Mouse (Mus musculus): ENCODE measurements around the gene Slc35c2. TPM values are rescaled to one million over a fixed set of nuclear protein-coding genes. Genes with fewer than 3 reads are reported as not detected.

The Slc35c2 gene
- polyA plus RNA-seq, 1 experiment from 2014 or later: 51.6 TPM

GRCm38 (mm10) chr2:165326304-165327190 is 38.9 kb upstream of the Slc35c2 start, which contains the start of gene Elmo2:
TSS of gene Elmo2 (minus strand) at chr2:165326479.
- Histone ChIP-seq H3K9ac (ENCODE audit: low read depth, low read length) (peak within 1 kb of the TSS; percentile 79), H3K9me3 (replicated peaks; ENCODE audit: low read length) (no peaks in the 10 kb centered on the region), H3K27me3 (ENCODE audit: insufficient read depth, low read length) (no peaks in the 10 kb centered on the region), H3K36me3 (ENCODE audit: insufficient read depth, low read length) (no peaks in the 10 kb centered on the region), H3K4me1 (replicated peaks; ENCODE audit: insufficient read depth, low read length) (peaks cover 28% of the 10 kb centered on the region), H3K4me2 (ENCODE audit: low read length) (peak within 1 kb of the TSS; percentile 88), H3K4me3 (replicated peaks; ENCODE audit: low read depth, low read length) (peak within 1 kb of the TSS; percentile 78), H3K27ac (peak within 1 kb of the TSS; percentile 74)
- no peak for TF ChIP-seq CTCF (IDR thresholded peaks at IDR 0.05; ENCODE audit: low read depth)
- under 1% methylated on average over 50 of the region's 55 CpGs for WGBS
- ATAC-seq (replicated peaks; ENCODE audit: low FRiP score, low read depth): peak; percentile 98
- DNase-seq (ENCODE audit: low spot score): peak; percentile 98

DNA sequence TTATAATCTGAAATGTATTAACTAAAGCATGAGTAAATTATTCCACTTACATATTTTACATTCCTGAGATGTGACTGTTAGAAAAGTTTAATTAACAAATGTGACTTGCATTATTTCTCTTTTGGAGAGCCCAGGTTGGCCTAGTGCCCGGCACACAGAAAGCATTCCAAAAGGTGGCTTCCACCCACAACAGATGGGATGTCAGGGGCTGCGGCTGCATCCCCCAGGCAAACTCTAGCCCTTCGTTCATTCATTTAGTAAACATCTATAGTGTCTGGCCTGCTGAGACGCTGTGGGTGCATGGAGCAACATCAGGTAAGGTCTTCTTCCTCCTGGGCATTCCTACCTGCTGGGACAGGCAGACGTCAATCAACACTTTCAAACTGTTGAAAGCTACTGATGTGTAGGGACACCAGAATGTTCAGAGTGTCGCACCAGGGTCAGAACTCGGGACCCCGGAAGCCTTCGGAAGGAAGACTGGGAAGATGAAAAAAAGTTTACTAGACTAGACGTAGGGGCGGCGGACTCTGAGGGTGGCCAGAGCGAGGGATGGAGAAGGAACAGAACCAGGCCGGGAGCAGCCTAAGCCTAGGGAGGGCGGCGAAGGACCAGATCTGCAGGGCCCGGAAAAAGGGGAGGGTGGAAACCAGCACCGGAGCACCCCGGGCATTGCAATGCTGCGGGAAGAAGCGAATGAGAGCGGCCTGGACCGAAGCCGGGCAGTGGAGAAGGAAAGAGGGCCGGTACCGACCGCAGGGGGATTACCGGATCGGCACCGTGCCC is 38.0 kb upstream of the Slc35c2 start:
- no peak for TF ChIP-seq CTCF (IDR thresholded peaks at IDR 0.05; ENCODE audit: low read depth)
- DNase-seq (ENCODE audit: low spot score): no peak
- Histone ChIP-seq H3K27ac (peak overlapping the region; percentile 63), H3K9me3 (replicated peaks; ENCODE audit: low read length) (no peaks in the 10 kb centered on the region), H3K36me3 (ENCODE audit: insufficient read depth, low read length) (no peaks in the 10 kb centered on the region), H3K4me1 (replicated peaks; ENCODE audit: insufficient read depth, low read length) (peaks cover 36% of the 10 kb centered on the region), H3K4me3 (replicated peaks; ENCODE audit: low read depth, low read length) (peak overlapping the region; percentile 78), H3K4me2 (ENCODE audit: low read length) (peak overlapping the region; percentile 88), H3K27me3 (ENCODE audit: insufficient read depth, low read length) (no peaks in the 10 kb centered on the region), H3K9ac (ENCODE audit: low read depth, low read length) (peak overlapping the region; percentile 79)
- WGBS: under 1% methylated on average over 28 of the region's 30 CpGs
- peak; percentile 7; the same call in 1 of the 2 replicates for ATAC-seq (replicated peaks; ENCODE audit: low FRiP score, low read depth)

DNA sequence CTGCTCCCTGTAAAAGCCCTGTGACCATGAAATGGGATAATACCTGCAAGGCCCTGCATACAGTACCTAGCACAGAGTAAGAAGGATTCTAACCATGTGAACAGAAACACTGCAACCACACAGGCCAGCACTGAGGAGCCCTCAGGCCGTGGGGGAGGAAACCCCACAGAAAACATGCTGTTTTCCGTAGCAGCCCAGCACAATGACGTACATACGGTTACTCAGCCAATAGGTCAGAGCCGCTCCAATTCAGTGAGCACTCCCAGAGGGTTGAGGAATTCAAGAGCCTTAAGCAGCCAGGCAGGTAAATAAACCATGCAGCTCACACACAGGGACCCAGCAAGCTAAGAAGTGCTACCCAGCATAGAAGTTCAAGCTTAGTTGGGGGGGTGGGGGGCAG is 36.3 kb upstream of the Slc35c2 start:
- ATAC-seq (replicated peaks; ENCODE audit: low FRiP score, low read depth): peak; percentile 28; the same call in 1 of the 2 replicates

GRCm38 (mm10) chr2:165323484-165323883 is 35.8 kb upstream of the Slc35c2 start:
- no peak for ATAC-seq (replicated peaks; ENCODE audit: low FRiP score, low read depth)
- Histone ChIP-seq H3K9me3 (replicated peaks; ENCODE audit: low read length) (no peaks in the 10 kb centered on the region), H3K27me3 (ENCODE audit: insufficient read depth, low read length) (no peaks in the 10 kb centered on the region), H3K9ac (ENCODE audit: low read depth, low read length) (0 out of 2 replicates have a peak overlapping the region, but pooled peaks have one; percentile 23), H3K36me3 (ENCODE audit: insufficient read depth, low read length) (no peaks in the 10 kb centered on the region), H3K4me2 (ENCODE audit: low read length) (no peak overlapping the region), H3K4me3 (replicated peaks; ENCODE audit: low read depth, low read length) (no peak overlapping the region), H3K4me1 (replicated peaks; ENCODE audit: insufficient read depth, low read length) (peaks cover 54% of the 10 kb centered on the region), H3K27ac (peak overlapping the region; percentile 62; the same call in 1 of the 2 replicates)
- DNase-seq (ENCODE audit: low spot score): no peak
- TF ChIP-seq CTCF (IDR thresholded peaks at IDR 0.05; ENCODE audit: low read depth): no peak
- WGBS: 60% methylated on average over 5 of the region's 5 CpGs

More for the DNA sequence above, 36.3 kb upstream of the Slc35c2 start:
- peak overlapping the region; percentile 62 for H3K27ac ChIP-seq
- H3K9me3 ChIP-seq (replicated peaks; ENCODE audit: low read length): no peaks in the 10 kb centered on the region
- peaks cover 50% of the 10 kb centered on the region for H3K4me1 ChIP-seq (replicated peaks; ENCODE audit: insufficient read depth, low read length)
- TF ChIP-seq CTCF (IDR thresholded peaks at IDR 0.05; ENCODE audit: low read depth): no peak
- 20% methylated on average over 5 of the region's 5 CpGs for WGBS
- H3K9ac ChIP-seq (ENCODE audit: low read depth, low read length): no peak overlapping the region
- no peak for DNase-seq (ENCODE audit: low spot score)
- H3K36me3 ChIP-seq (ENCODE audit: insufficient read depth, low read length): no peaks in the 10 kb centered on the region
- H3K27me3 ChIP-seq (ENCODE audit: insufficient read depth, low read length): no peaks in the 10 kb centered on the region
- H3K4me2 ChIP-seq (ENCODE audit: low read length): peak overlapping the region; percentile 88; the same call in 1 of the 2 replicates
- no peak overlapping the region for H3K4me3 ChIP-seq (replicated peaks; ENCODE audit: low read depth, low read length)

DNA sequence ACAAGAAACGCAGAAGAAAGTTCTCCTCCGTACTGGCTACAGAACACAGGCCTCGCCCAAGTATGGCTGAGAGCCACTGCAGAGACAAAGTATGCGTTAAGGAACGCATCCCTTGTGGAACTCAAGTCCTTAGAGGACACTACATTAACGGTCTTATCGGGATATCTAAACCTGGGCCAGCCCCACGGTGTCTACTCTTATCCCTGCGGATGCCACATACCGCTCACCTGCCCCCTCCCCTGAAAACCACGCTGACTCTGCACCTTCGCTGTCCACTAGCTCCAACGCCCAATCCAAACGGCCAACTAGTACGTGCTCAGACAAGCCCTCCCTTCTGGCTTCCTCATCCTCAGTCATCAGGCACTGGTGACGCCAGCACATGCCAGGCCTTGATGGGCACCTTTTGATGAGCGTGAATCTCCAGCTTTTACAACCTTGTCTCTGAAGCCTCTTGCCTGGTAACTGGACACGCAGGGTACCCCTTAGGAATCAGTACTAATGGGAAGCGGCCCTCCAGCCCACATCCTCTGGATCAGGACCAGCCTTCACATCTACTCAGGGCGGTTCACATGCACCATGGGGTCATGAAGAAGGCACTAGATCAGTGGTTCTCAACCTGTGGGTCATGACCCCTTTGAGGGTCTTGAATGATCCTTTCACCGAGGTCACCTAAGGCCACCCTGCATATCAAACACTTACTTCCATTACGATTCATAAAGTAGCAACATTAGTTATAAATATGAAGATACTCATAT is 34.5 kb upstream of the Slc35c2 start:
- ATAC-seq (replicated peaks; ENCODE audit: low FRiP score, low read depth): no peak
- H3K9ac ChIP-seq (ENCODE audit: low read depth, low read length): no peak overlapping the region
- TF ChIP-seq CTCF (IDR thresholded peaks at IDR 0.05; ENCODE audit: low read depth): no peak
- H3K4me1 ChIP-seq (replicated peaks; ENCODE audit: insufficient read depth, low read length): peaks cover 67% of the 10 kb centered on the region
- no peaks in the 10 kb centered on the region for H3K36me3 ChIP-seq (ENCODE audit: insufficient read depth, low read length)
- no peak overlapping the region for H3K4me2 ChIP-seq (ENCODE audit: low read length)
- WGBS: 80% methylated on average over 22 of the region's 22 CpGs
- peak overlapping the region; percentile 87; the same call in 1 of the 2 replicates for H3K27ac ChIP-seq
- H3K27me3 ChIP-seq (ENCODE audit: insufficient read depth, low read length): no peaks in the 10 kb centered on the region
- no peak for DNase-seq (ENCODE audit: low spot score)
- no peaks in the 10 kb centered on the region for H3K9me3 ChIP-seq (replicated peaks; ENCODE audit: low read length)
- H3K4me3 ChIP-seq (replicated peaks; ENCODE audit: low read depth, low read length): no peak overlapping the region
